Mouse (Mus musculus): Measurements from ENCODE around the gene Ttc30a2. TPM values are rescaled to one million over a fixed set of nuclear protein-coding genes. Genes with fewer than 3 reads are reported as not detected.
A peak's percentile ranks its signal among the peaks of the same experiment; 100 is the strongest.

The Ttc30a2 gene
- polyA plus RNA-seq, 1 experiment: not detected

DNA sequence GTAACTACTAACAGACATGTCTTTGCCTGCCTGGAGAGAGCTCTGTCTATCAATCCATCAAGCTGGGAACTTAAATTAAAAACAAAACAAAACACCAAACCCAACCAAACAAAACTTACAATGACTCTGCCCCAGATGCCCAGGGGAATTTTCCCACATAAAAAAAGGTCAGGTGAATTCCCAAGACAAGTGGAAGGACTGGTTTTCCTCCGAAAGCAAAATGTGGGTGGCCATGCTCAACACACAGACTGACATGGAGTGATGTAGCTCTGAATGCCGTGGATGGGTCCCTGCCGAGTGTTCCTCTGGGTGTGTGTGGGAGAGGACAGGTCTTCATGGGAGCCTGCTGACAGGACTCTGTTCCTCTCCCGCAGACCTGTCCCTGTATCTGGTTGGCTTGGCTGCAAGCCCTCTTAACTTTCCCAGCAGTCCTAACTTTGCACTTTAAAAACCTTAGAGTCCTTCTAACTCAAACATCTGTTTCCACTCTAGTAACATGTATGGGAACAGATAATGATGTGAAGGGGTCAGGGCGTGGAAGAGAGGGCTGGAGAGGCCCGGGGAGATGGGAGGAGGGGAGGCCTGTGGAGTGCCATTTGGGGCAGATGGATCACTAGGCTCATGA, 13.7 kb upstream of the Ttc30a2 start:
- Histone ChIP-seq H3K9ac (ENCODE audit: low read depth, poor library complexity, severe bottlenecking) (no peak overlapping the region), H3K36me3 (ENCODE audit: control insufficient read depth, insufficient read depth, low read length, poor library complexity, severe bottlenecking) (no peaks in the 10 kb centered on the region)

DNA sequence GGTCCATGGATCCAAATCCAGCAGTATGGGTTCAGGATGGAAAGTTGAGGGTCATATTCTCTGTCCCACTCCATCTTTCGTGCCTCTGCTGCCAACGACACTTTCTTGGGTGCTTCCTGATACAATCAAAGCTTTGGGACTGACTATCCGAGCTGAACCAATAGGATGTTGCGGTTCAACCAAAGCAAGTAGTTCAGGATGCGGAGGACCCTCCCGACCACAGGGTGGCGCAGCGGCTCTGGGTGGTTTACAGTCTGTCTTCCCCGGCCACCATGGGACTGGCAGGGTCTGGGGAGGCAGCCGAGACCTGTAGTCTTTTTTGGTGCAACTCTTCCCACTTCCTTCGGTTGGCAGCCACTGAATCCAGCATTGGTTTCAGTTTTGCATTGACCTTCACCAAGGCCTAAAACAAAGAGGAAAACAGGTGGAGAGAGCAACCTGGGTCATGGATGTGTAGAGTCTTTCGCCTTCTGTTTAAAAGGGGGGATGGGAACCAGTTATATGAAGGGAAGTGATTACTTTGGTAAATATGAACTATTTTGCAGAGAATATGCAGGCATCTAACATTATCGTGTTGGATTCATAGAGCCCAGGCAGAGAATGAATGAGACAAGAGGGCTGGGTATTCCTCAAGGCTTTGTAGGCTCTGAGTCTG, 13.0 kb upstream of the Ttc30a2 start:
- no peak overlapping the region for H3K9ac ChIP-seq (ENCODE audit: low read depth, poor library complexity, severe bottlenecking)
- H3K36me3 ChIP-seq (ENCODE audit: control insufficient read depth, insufficient read depth, low read length, poor library complexity, severe bottlenecking): no peaks in the 10 kb centered on the region
- H3K4me3 ChIP-seq (ENCODE audit: low read depth, low read length): no peak overlapping the region
- TF ChIP-seq POLR2A (IDR thresholded peaks at IDR 0.05; ENCODE audit: insufficient read depth, low read length): no peak
- TF ChIP-seq EP300 (IDR thresholded peaks at IDR 0.05; ENCODE audit: insufficient read depth, low read depth, low read length): no peak
- peak; percentile 91 for TF ChIP-seq CTCF (IDR thresholded peaks at IDR 0.05; ENCODE audit: low read depth, low read length)
- no peaks in the 10 kb centered on the region for H3K9me3 ChIP-seq (replicated peaks; ENCODE audit: control insufficient read depth, insufficient read depth, low read length, poor library complexity, severe bottlenecking)
- H3K27ac ChIP-seq (ENCODE audit: insufficient read depth, low read length): no peak overlapping the region
- H3K4me1 ChIP-seq (ENCODE audit: control insufficient read depth, insufficient read depth, low read length): peaks cover 2% of the 10 kb centered on the region
- H3K27me3 ChIP-seq (ENCODE audit: control insufficient read depth, insufficient read depth, low read length, poor library complexity, severe bottlenecking): no peaks in the 10 kb centered on the region; the same call in 1 of the 2 replicates

More for the DNA sequence above, 13.7 kb upstream of the Ttc30a2 start:
- Histone ChIP-seq H3K9me3 (replicated peaks; ENCODE audit: control insufficient read depth, insufficient read depth, low read length, poor library complexity, severe bottlenecking) (no peaks in the 10 kb centered on the region), H3K27ac (ENCODE audit: insufficient read depth, low read length) (0 out of 2 replicates have a peak overlapping the region, but pooled peaks have one; percentile 13), H3K4me3 (ENCODE audit: low read depth, low read length) (no peak overlapping the region), H3K27me3 (ENCODE audit: control insufficient read depth, insufficient read depth, low read length, poor library complexity, severe bottlenecking) (no peaks in the 10 kb centered on the region; the same call in 1 of the 2 replicates), H3K4me1 (ENCODE audit: control insufficient read depth, insufficient read depth, low read length) (peaks cover 2% of the 10 kb centered on the region)
- TF ChIP-seq EP300 (IDR thresholded peaks at IDR 0.05; ENCODE audit: insufficient read depth, low read depth, low read length) (no peak), POLR2A (IDR thresholded peaks at IDR 0.05; ENCODE audit: insufficient read depth, low read length) (no peak), CTCF (IDR thresholded peaks at IDR 0.05; ENCODE audit: low read depth, low read length) (no peak)

- Histone ChIP-seq H3K9ac (ENCODE audit: low read depth, poor library complexity, severe bottlenecking) (no peak overlapping the region), H3K9me3 (replicated peaks; ENCODE audit: control insufficient read depth, insufficient read depth, low read length, poor library complexity, severe bottlenecking) (no peaks in the 10 kb centered on the region), H3K27ac (ENCODE audit: insufficient read depth, low read length) (no peak overlapping the region), H3K27me3 (ENCODE audit: control insufficient read depth, insufficient read depth, low read length, poor library complexity, severe bottlenecking) (no peaks in the 10 kb centered on the region; the same call in 1 of the 2 replicates), H3K4me1 (ENCODE audit: control insufficient read depth, insufficient read depth, low read length) (peaks cover 2% of the 10 kb centered on the region), H3K36me3 (ENCODE audit: control insufficient read depth, insufficient read depth, low read length, poor library complexity, severe bottlenecking) (no peaks in the 10 kb centered on the region), H3K4me3 (ENCODE audit: low read depth, low read length) (no peak overlapping the region)
- TF ChIP-seq POLR2A (IDR thresholded peaks at IDR 0.05; ENCODE audit: insufficient read depth, low read length) (no peak), CTCF (IDR thresholded peaks at IDR 0.05; ENCODE audit: low read depth, low read length) (no peak), EP300 (IDR thresholded peaks at IDR 0.05; ENCODE audit: insufficient read depth, low read depth, low read length) (no peak)
Measured at GRCm38 (mm10) chr2:75989694-75990093, 11.7 kb upstream of the Ttc30a2 start.

DNA sequence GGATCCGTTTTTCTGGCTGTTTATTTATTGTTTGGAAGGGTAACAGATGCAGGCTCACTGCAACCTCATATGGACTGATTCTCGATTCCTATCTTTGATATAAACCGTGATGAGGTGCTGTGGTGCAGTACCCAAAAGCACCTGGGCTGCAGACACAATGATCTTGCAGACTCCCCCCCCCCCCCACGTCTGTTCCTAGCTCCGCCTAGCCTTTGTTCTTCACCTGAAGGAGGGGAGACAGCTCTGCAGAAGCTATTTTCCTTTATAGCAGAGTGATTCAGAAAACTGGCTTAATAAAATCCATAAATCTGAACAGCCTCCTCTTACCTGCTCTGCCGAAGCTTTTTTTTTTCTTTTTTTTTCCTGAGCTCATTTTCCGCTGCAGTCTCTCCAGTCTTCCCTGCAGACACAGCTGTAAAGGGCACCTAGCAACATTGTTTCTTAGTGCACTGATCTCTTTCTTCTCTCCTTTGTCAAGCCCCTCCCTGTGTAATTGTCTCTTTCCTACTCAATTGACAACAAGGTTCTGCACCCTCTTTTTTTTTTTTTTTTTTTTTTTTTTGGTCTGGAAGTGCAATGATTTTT, 10.9 kb upstream of the Ttc30a2 start:
- no peak for TF ChIP-seq EP300 (IDR thresholded peaks at IDR 0.05; ENCODE audit: insufficient read depth, low read depth, low read length)
- TF ChIP-seq POLR2A (IDR thresholded peaks at IDR 0.05; ENCODE audit: insufficient read depth, low read length): no peak
- no peak for TF ChIP-seq CTCF (IDR thresholded peaks at IDR 0.05; ENCODE audit: low read depth, low read length)
- peaks cover 2% of the 10 kb centered on the region for H3K4me1 ChIP-seq (ENCODE audit: control insufficient read depth, insufficient read depth, low read length)
- no peaks in the 10 kb centered on the region for H3K36me3 ChIP-seq (ENCODE audit: control insufficient read depth, insufficient read depth, low read length, poor library complexity, severe bottlenecking)
- H3K9me3 ChIP-seq (replicated peaks; ENCODE audit: control insufficient read depth, insufficient read depth, low read length, poor library complexity, severe bottlenecking): no peaks in the 10 kb centered on the region
- H3K27me3 ChIP-seq (ENCODE audit: control insufficient read depth, insufficient read depth, low read length, poor library complexity, severe bottlenecking): no peaks in the 10 kb centered on the region; the same call in 1 of the 2 replicates
- no peak overlapping the region for H3K27ac ChIP-seq (ENCODE audit: insufficient read depth, low read length)
- no peak overlapping the region for H3K4me3 ChIP-seq (ENCODE audit: low read depth, low read length)
- no peak overlapping the region for H3K9ac ChIP-seq (ENCODE audit: low read depth, poor library complexity, severe bottlenecking)

DNA sequence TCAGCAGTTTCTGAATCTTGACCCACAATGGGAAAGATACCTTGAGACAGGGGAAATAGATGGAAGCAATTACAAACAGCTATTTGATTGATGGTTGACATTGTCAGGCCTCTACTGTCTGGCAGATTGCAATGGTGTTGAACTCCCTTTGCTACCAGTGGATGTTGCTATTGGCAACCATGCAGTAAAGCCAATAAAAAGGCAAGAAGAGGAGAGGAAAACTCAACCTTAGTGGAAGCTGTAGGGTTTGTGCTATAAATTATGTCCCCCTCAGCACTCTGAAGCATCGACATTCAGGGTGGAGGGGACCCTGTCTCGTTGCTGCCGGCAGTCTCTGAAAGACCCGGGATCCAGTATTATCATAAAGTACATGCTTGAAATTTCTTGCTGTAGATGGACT, 10.4 kb upstream of the Ttc30a2 start:
- no peak for TF ChIP-seq POLR2A (IDR thresholded peaks at IDR 0.05; ENCODE audit: insufficient read depth, low read length)
- TF ChIP-seq CTCF (IDR thresholded peaks at IDR 0.05; ENCODE audit: low read depth, low read length): no peak
- no peak for TF ChIP-seq EP300 (IDR thresholded peaks at IDR 0.05; ENCODE audit: insufficient read depth, low read depth, low read length)
- Histone ChIP-seq H3K36me3 (ENCODE audit: control insufficient read depth, insufficient read depth, low read length, poor library complexity, severe bottlenecking) (no peaks in the 10 kb centered on the region), H3K9me3 (replicated peaks; ENCODE audit: control insufficient read depth, insufficient read depth, low read length, poor library complexity, severe bottlenecking) (no peaks in the 10 kb centered on the region), H3K27me3 (ENCODE audit: control insufficient read depth, insufficient read depth, low read length, poor library complexity, severe bottlenecking) (no peaks in the 10 kb centered on the region; the same call in 1 of the 2 replicates), H3K4me3 (ENCODE audit: low read depth, low read length) (no peak overlapping the region), H3K9ac (ENCODE audit: low read depth, poor library complexity, severe bottlenecking) (no peak overlapping the region), H3K4me1 (ENCODE audit: control insufficient read depth, insufficient read depth, low read length) (peaks cover 2% of the 10 kb centered on the region), H3K27ac (ENCODE audit: insufficient read depth, low read length) (no peak overlapping the region)

GRCm38 (mm10) chr2:75987739-75988138, 9.8 kb upstream of the Ttc30a2 start:
- no peak for TF ChIP-seq POLR2A (IDR thresholded peaks at IDR 0.05; ENCODE audit: insufficient read depth, low read length)
- Histone ChIP-seq H3K9ac (ENCODE audit: low read depth, poor library complexity, severe bottlenecking) (no peak overlapping the region), H3K36me3 (ENCODE audit: control insufficient read depth, insufficient read depth, low read length, poor library complexity, severe bottlenecking) (no peaks in the 10 kb centered on the region), H3K27me3 (ENCODE audit: control insufficient read depth, insufficient read depth, low read length, poor library complexity, severe bottlenecking) (no peaks in the 10 kb centered on the region; the same call in 1 of the 2 replicates), H3K4me3 (ENCODE audit: low read depth, low read length) (no peak overlapping the region), H3K4me1 (ENCODE audit: control insufficient read depth, insufficient read depth, low read length) (peaks cover 2% of the 10 kb centered on the region), H3K9me3 (replicated peaks; ENCODE audit: control insufficient read depth, insufficient read depth, low read length, poor library complexity, severe bottlenecking) (no peaks in the 10 kb centered on the region), H3K27ac (ENCODE audit: insufficient read depth, low read length) (no peak overlapping the region)

All from ES-Bruce4 (cell line).